Mouse (Mus musculus) hindbrain, postnatal 0 days (tissue): ENCODE results near the gene Pheta1. TPM values are rescaled to one million over a fixed set of nuclear protein-coding genes. Genes with fewer than 3 reads are reported as not detected.
A peak's percentile ranks its signal among the peaks of the same experiment; 100 is the strongest.

Experiments
- ATAC-seq: fragments of 200-750 bp; cut with Nextera tagmentation; 2 replicates; pipeline ENCODE4 v1.8.0; 2017; ENCODE audit warnings: mild to moderate bottlenecking, moderate TSS enrichment, moderate library complexity
- DNase-seq: peaks from one replicate; pipeline ENCODE4 v3.0.0-alpha.2; 2015; ENCODE audit warnings: low spot score
- H3K27ac ChIP-seq: fragments of 300-500 bp; sonication (generic); 2 replicates; pipeline ENCODE4 v1.5.1; 2014; ENCODE audit warnings: mild to moderate bottlenecking
- H3K27me3 ChIP-seq: fragments of 300-500 bp; sonication (generic); 2 replicates; pipeline ENCODE4 v1.6.1; 2014; ENCODE audit warnings: low read length, mixed read lengths; ENCODE audit not compliant: insufficient read depth
- H3K36me3 ChIP-seq: fragments of 300-500 bp; sonication (generic); 2 replicates; pipeline ENCODE4 v1.6.1; 2014; ENCODE audit warnings: low read length, mixed read lengths; ENCODE audit not compliant: insufficient read depth
- H3K4me1 ChIP-seq: fragments of 300-500 bp; sonication (generic); 2 replicates; pipeline ENCODE4 v1.6.1; 2014; ENCODE audit warnings: antibody characterized with exemption, low read length, mixed read lengths; ENCODE audit not compliant: insufficient read depth
- H3K4me2 ChIP-seq: fragments of 300-500 bp; sonication (generic); 2 replicates; pipeline ENCODE4 v1.6.1; 2014; ENCODE audit warnings: low read depth, mild to moderate bottlenecking, low read length, moderate library complexity, mixed read lengths
- H3K4me3 ChIP-seq: fragments of 300-500 bp; sonication (generic); 2 replicates; pipeline ENCODE4 v1.5.1; 2014; ENCODE audit warnings: low read length
- H3K9ac ChIP-seq: fragments of 300-500 bp; sonication (generic); replicated peaks from 2 replicates; pipeline ENCODE4 v1.6.1; 2014; ENCODE audit warnings: mild to moderate bottlenecking, low read length, moderate library complexity, mixed read lengths
- H3K9me3 ChIP-seq: fragments of 300-500 bp; sonication (generic); 2 replicates; pipeline ENCODE4 v1.6.1; 2016; ENCODE audit warnings: low read length, mixed read lengths
- CTCF ChIP-seq: IDR thresholded peaks from 2 replicates; pipeline ENCODE4 v1.5.1; 2016; ENCODE audit warnings: antibody characterized with exemption, control low read depth, low read depth
- WGBS: fragments of 180-500 bp; shearing (Covaris S2); extraction: QIAGEN DNeasy Blood & Tissue Kit; methylation state at CpG from one replicate; pipeline ENCODE4 v1.1.7; 2014; 5-methylcytosine and 5-hydroxymethylcytosine counted together
- polyA plus RNA-seq: library from polyadenylated mRNA; unstranded; fragments of >200 nt; fragmentation: Nextera tagmentation; extraction: Ambion mirVana; gene quantifications from 2 replicates; pipeline ENCODE4 v1.2.1, GENCODE M21; 2015
- total RNA-seq: library from RNA; depleted of rRNA; stranded (reverse); fragments of >200 nt; gene quantifications from 2 replicates; pipeline ENCODE4 v1.2.3, GENCODE M21; 2014

Pheta1 gene
- total and polyA plus RNA-seq, 2 experiments from 2014 or later = 28.3 to 52.5 TPM

- 63% methylated on average over 17 of the region's 17 CpGs for WGBS
- H3K4me3 ChIP-seq = no peak overlapping the region
- no peaks in the 10 kb centered on the region; the same call in 1 of the 2 replicates for H3K36me3 ChIP-seq
- no peaks in the 10 kb centered on the region for H3K9me3 ChIP-seq
- TF ChIP-seq CTCF = no peak
- DNase-seq = peak; percentile 52
- H3K4me1 ChIP-seq = no peaks in the 10 kb centered on the region
- no peak overlapping the region for H3K4me2 ChIP-seq
- no peak for ATAC-seq
- H3K9ac ChIP-seq = no peak overlapping the region
- no peak overlapping the region for H3K27ac ChIP-seq
- H3K27me3 ChIP-seq = no peaks in the 10 kb centered on the region
Measured at GRCm38 (mm10) chr5:121878703-121879102, 29.9 kb downstream of the Pheta1 start.

GRCm38 (mm10) chr5:121879211-121879610 lies 30.4 kb downstream of the Pheta1 start:
- H3K4me1 ChIP-seq = no peaks in the 10 kb centered on the region
- no peak overlapping the region for H3K4me3 ChIP-seq
- H3K9me3 ChIP-seq = no peaks in the 10 kb centered on the region
- no peaks in the 10 kb centered on the region; the same call in 1 of the 2 replicates for H3K36me3 ChIP-seq
- WGBS = 65% methylated on average over 6 of the region's 6 CpGs
- TF ChIP-seq CTCF = peak; percentile 76
- H3K4me2 ChIP-seq = no peak overlapping the region
- peak; percentile 50 for DNase-seq
- ATAC-seq = no peak
- H3K27me3 ChIP-seq = no peaks in the 10 kb centered on the region
- no peak overlapping the region for H3K9ac ChIP-seq
- no peak overlapping the region for H3K27ac ChIP-seq

GRCm38 (mm10) chr5:121883356-121883755 lies 34.6 kb downstream of the Pheta1 start:
- Histone ChIP-seq H3K27me3 (no peaks in the 10 kb centered on the region), H3K4me3 (no peak overlapping the region), H3K27ac (no peak overlapping the region), H3K4me2 (no peak overlapping the region), H3K9me3 (no peaks in the 10 kb centered on the region), H3K4me1 (no peaks in the 10 kb centered on the region), H3K9ac (no peak overlapping the region), H3K36me3 (no peaks in the 10 kb centered on the region)
- no peak for TF ChIP-seq CTCF
- ATAC-seq = peak; percentile 55; the same call in 1 of the 2 replicates
- DNase-seq = no peak
- WGBS = 68% methylated on average over 8 of the region's 8 CpGs

- DNase-seq = peak; percentile 55
- Histone ChIP-seq H3K36me3 (no peaks in the 10 kb centered on the region), H3K4me3 (no peak overlapping the region), H3K9ac (no peak overlapping the region), H3K9me3 (no peaks in the 10 kb centered on the region), H3K27ac (no peak overlapping the region), H3K4me1 (no peaks in the 10 kb centered on the region), H3K27me3 (0 out of 2 replicates have a peak, but pooled peaks cover 3% of the 10 kb centered on the region), H3K4me2 (no peak overlapping the region)
- TF ChIP-seq CTCF = no peak
- 34% methylated on average over 13 of the region's 13 CpGs for WGBS
- ATAC-seq = no peak
Measured at GRCm38 (mm10) chr5:121889375-121889774, 40.6 kb downstream of the Pheta1 start.

- H3K36me3 ChIP-seq = no peaks in the 10 kb centered on the region
- no peak for ATAC-seq
Measured at GRCm38 (mm10) chr5:121889819-121890362, 41.1 kb downstream of the Pheta1 start.

GRCm38 (mm10) chr5:121890925-121891324 lies 42.1 kb downstream of the Pheta1 start:
- peaks cover 8% of the 10 kb centered on the region; the same call in 1 of the 2 replicates for H3K4me1 ChIP-seq
- no peak overlapping the region for H3K9ac ChIP-seq
- no peak for TF ChIP-seq CTCF
- no peaks in the 10 kb centered on the region for H3K36me3 ChIP-seq
- DNase-seq = no peak
- ATAC-seq = no peak
- H3K27me3 ChIP-seq = 0 out of 2 replicates have a peak, but pooled peaks cover 3% of the 10 kb centered on the region
- 96% methylated on average over 7 of the region's 7 CpGs for WGBS
- H3K4me2 ChIP-seq = no peak overlapping the region
- H3K9me3 ChIP-seq = no peaks in the 10 kb centered on the region
- H3K4me3 ChIP-seq = no peak overlapping the region
- no peak overlapping the region for H3K27ac ChIP-seq

More at GRCm38 (mm10) chr5:121889819-121890362, 41.1 kb downstream of the Pheta1 start:
- H3K9me3 ChIP-seq = no peaks in the 10 kb centered on the region
- 41% methylated on average over 9 of the region's 9 CpGs for WGBS
- no peaks in the 10 kb centered on the region for H3K4me1 ChIP-seq
- H3K4me3 ChIP-seq = no peak overlapping the region
- H3K4me2 ChIP-seq = no peak overlapping the region
- H3K27ac ChIP-seq = no peak overlapping the region
- no peak for TF ChIP-seq CTCF
- 0 out of 2 replicates have a peak, but pooled peaks cover 3% of the 10 kb centered on the region for H3K27me3 ChIP-seq
- DNase-seq = no peak
- H3K9ac ChIP-seq = no peak overlapping the region

- Histone ChIP-seq H3K9me3 (no peaks in the 10 kb centered on the region), H3K9ac (no peak overlapping the region), H3K4me2 (no peak overlapping the region), H3K36me3 (no peaks in the 10 kb centered on the region), H3K27me3 (0 out of 2 replicates have a peak, but pooled peaks cover 3% of the 10 kb centered on the region), H3K4me3 (no peak overlapping the region), H3K27ac (no peak overlapping the region), H3K4me1 (peaks cover 9% of the 10 kb centered on the region; the same call in 1 of the 2 replicates)
- WGBS = 84% methylated on average over 14 of the region's 14 CpGs
- TF ChIP-seq CTCF = no peak
- no peak for DNase-seq
- ATAC-seq = no peak
Measured at GRCm38 (mm10) chr5:121892281-121892680, 43.5 kb downstream of the Pheta1 start.
